Mouse (Mus musculus) G1E (cell line): ENCODE measurements around the gene Mrps2. TPM values are rescaled to one million over a fixed set of nuclear protein-coding genes. Genes with fewer than 3 reads are reported as not detected.
A peak's percentile ranks its signal among the peaks of the same experiment; 100 is the strongest.

Experiments
- ATAC-seq: 2 replicates; pipeline ENCODE4 v1.8.0; 2016; ENCODE audit warnings: mild to moderate bottlenecking; ENCODE audit not compliant: insufficient number of reproducible peaks, poor library complexity, low FRiP score, severe bottlenecking; ENCODE audit errors: extremely low read depth
- DNase-seq: peaks from one replicate; pipeline ENCODE4 v3.0.0; 2012; ENCODE audit warnings: low spot score
- H3K27me3 ChIP-seq: 2 replicates; pipeline ENCODE4 v1.6.1; 2012; ENCODE audit warnings: mild to moderate bottlenecking, low read length, inconsistent platforms; ENCODE audit not compliant: insufficient read depth
- H3K36me3 ChIP-seq: replicated peaks from 2 replicates; pipeline ENCODE3; 2012; ENCODE audit warnings: mild to moderate bottlenecking, inconsistent platforms
- H3K4me1 ChIP-seq: 2 replicates; pipeline ENCODE4 v1.6.1; 2012; ENCODE audit warnings: low read depth, low read length, inconsistent platforms, mixed read lengths; ENCODE audit not compliant: insufficient read depth
- H3K4me3 ChIP-seq: 2 replicates; pipeline ENCODE4 v1.5.1; 2012; ENCODE audit warnings: low read depth, mild to moderate bottlenecking, inconsistent platforms, low read length, moderate library complexity, mixed read lengths
- H3K9me3 ChIP-seq: replicated peaks from 2 replicates; pipeline ENCODE4 v1.6.1; 2012; ENCODE audit warnings: inconsistent platforms
- CTCF ChIP-seq: IDR thresholded peaks from 2 replicates; pipeline ENCODE4 v1.5.1; 2012; ENCODE audit warnings: low read depth, low read length, inconsistent platforms, mixed read lengths
- GATA1 ChIP-seq: IDR thresholded peaks from 2 replicates; pipeline ENCODE4 v1.6.1; 2012; ENCODE audit warnings: borderline replicate concordance, low read length, inconsistent platforms, mixed read lengths
- GATA2 ChIP-seq: IDR thresholded peaks from 2 replicates; pipeline ENCODE4 v1.6.1; 2012; ENCODE audit warnings: low read depth, low read length, inconsistent platforms, borderline replicate concordance
- POLR2AphosphoS5 ChIP-seq: IDR thresholded peaks from 2 replicates; pipeline ENCODE4 v1.6.1; 2012; ENCODE audit warnings: low read depth, low read length, inconsistent platforms; ENCODE audit not compliant: insufficient replicate concordance
- TAL1 ChIP-seq: conservative IDR thresholded peaks from 2 replicates; pipeline ENCODE4 v1.6.1; 2012; ENCODE audit warnings: low read depth, low read length, inconsistent platforms, mixed read lengths
- polyA plus RNA-seq: library from polyadenylated mRNA; stranded (reverse); fragments of >175 nt; gene quantifications from 2 replicates; pipeline ENCODE4 v1.2.3, GENCODE M21; 2012
- total RNA-seq, 2 experiments: library from RNA; stranded (forward) in 1 of 2; stranded (reverse) in 1 of 2; fragments of 200-1000 nt in 1 of 2; fragments of >200 nt in 1 of 2; fragmentation: Nextera tagmentation in 1 of 2; gene quantifications; 2 replicates each; pipeline ENCODE4 v1.2.3; 2014 to 2017

Mrps2 gene
- total RNA-seq (2014; fragmentation: Nextera tagmentation) (101 TPM in 2 replicates), total RNA-seq (2017) (30.3 and 33.4 TPM in 2 replicates), polyA plus RNA-seq (46.4 and 49.6 TPM in 2 replicates)

- peaks cover 13% of the 10 kb centered on the region for H3K9me3 ChIP-seq
- TF ChIP-seq POLR2AphosphoS5 (no peak), CTCF (peak; percentile 54), GATA1 (no peak), TAL1 (no peak), GATA2 (no peak)
Measured at GRCm38 (mm10) chr2:28467860-28468485, at the start of gene Mrps2. Gene Mrps2 (plus strand): TSS chr2:28468066.

GRCm38 (mm10) chr2:28419898-28420297 is 48.0 kb upstream of the Mrps2 start:
- Histone ChIP-seq H3K9me3 (no peaks in the 10 kb centered on the region), H3K36me3 (no peaks in the 10 kb centered on the region), H3K4me1 (no peaks in the 10 kb centered on the region; the same call in 1 of the 2 replicates), H3K4me3 (no peak overlapping the region), H3K27me3 (peaks cover 7% of the 10 kb centered on the region; the same call in 1 of the 2 replicates)
- DNase-seq (peak; percentile 45), ATAC-seq (no peak)
- TF ChIP-seq CTCF (peak; percentile 73), POLR2AphosphoS5 (no peak)

More at GRCm38 (mm10) chr2:28467860-28468485, at the start of gene Mrps2:
- H3K36me3 ChIP-seq: peaks cover 39% of the 10 kb centered on the region
- H3K27me3 ChIP-seq: peaks cover 24% of the 10 kb centered on the region
- H3K4me1 ChIP-seq: peaks cover 26% of the 10 kb centered on the region
- H3K4me3 ChIP-seq: peak within 1 kb of the TSS; percentile 94
- ATAC-seq (peak; percentile 54), DNase-seq (peak; percentile 87)

- Histone ChIP-seq H3K27me3 (peaks cover 11% of the 10 kb centered on the region), H3K36me3 (no peaks in the 10 kb centered on the region), H3K4me3 (no peak overlapping the region), H3K9me3 (no peaks in the 10 kb centered on the region), H3K4me1 (no peaks in the 10 kb centered on the region; the same call in 1 of the 2 replicates)
- TF ChIP-seq CTCF: peak; percentile 52
- no peak for TF ChIP-seq GATA2
- TF ChIP-seq TAL1: no peak
- ATAC-seq (no peak), DNase-seq (peak; percentile 20)
Measured at GRCm38 (mm10) chr2:28423167-28423566, 44.7 kb upstream of the Mrps2 start.

DNA sequence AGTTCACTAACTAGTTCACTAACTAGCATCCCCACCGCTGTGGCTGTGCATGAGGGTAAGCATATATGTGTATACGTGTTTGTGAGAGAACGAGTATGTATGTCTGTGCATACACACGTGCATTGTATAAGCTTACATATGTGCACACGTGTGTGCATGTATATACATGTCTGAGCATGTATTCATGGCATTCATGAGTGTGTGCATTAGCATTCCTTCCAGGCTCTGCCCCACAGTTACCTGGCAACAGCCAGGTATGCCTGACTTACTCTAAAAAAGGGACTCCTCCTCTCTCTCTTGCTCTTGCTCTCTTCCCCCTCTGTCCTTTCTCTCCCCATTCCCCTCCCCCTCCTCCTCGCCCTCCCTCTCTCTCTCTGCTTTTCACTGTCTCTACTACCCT is 40.6 kb upstream of the Mrps2 start:
- ATAC-seq: no peak
- H3K4me1 ChIP-seq: no peaks in the 10 kb centered on the region
- H3K27me3 ChIP-seq: peaks cover 11% of the 10 kb centered on the region
- peaks cover 6% of the 10 kb centered on the region for H3K9me3 ChIP-seq
- no peaks in the 10 kb centered on the region for H3K36me3 ChIP-seq
- H3K4me3 ChIP-seq: no peak overlapping the region
- TF ChIP-seq POLR2AphosphoS5: no peak
- no peak for TF ChIP-seq GATA2
- no peak for TF ChIP-seq CTCF
- TF ChIP-seq TAL1: no peak
- no peak for TF ChIP-seq GATA1
- DNase-seq: no peak

- Histone ChIP-seq H3K4me1 (no peaks in the 10 kb centered on the region), H3K36me3 (no peaks in the 10 kb centered on the region), H3K4me3 (no peak overlapping the region), H3K9me3 (peaks cover 6% of the 10 kb centered on the region), H3K27me3 (peaks cover 10% of the 10 kb centered on the region)
- TF ChIP-seq GATA2 (no peak), GATA1 (no peak), CTCF (no peak), TAL1 (no peak), POLR2AphosphoS5 (no peak)
- DNase-seq (no peak), ATAC-seq (no peak)
Measured at GRCm38 (mm10) chr2:28430846-28431245, 37.0 kb upstream of the Mrps2 start.

DNA sequence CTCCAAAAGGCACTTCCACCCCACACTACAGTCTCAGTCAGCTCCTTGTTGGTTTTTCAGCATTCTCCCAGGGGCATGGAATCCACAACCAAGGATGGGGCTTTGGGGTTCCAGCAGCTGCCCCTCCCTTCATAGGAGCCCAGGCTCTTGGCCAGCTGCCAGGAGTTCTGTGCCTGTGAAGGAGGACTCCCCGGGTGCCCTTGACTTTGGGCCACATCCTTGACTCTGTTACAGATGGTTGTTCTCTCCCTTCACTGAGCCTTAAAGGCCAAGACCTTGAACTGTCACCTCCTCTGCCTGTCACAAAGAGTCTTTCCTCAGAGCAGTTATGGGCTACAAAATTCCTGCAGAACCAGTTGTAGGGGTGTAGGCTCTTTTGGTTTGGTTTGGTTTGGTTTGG is 35.1 kb upstream of the Mrps2 start:
- TF ChIP-seq GATA1 (no peak), POLR2AphosphoS5 (no peak), GATA2 (no peak), TAL1 (no peak), CTCF (no peak)
- Histone ChIP-seq H3K4me3 (no peak overlapping the region), H3K36me3 (no peaks in the 10 kb centered on the region), H3K9me3 (peaks cover 9% of the 10 kb centered on the region), H3K4me1 (no peaks in the 10 kb centered on the region), H3K27me3 (peaks cover 10% of the 10 kb centered on the region)
- ATAC-seq (no peak), DNase-seq (no peak)

DNA sequence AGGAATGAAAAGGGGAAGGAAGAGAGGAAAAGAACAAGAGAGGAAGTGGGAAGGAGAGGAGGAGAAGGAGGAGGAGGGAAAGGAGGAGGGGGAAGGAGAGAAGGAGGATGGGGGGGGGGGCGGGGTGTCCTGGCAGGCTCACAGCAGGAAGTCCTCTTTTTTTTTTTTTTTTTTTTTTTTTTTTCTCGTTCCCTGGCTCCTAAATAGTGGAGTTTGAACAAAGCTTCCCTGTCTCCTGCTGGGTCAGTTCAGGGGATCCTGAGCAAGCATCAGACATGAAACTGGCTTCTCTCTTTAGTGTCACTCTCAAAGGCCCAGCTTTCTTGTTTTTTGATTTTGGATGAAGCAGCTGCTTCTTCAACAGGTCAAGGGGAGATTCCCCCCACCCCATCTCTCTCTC is 34.4 kb upstream of the Mrps2 start:
- Histone ChIP-seq H3K9me3 (peaks cover 9% of the 10 kb centered on the region), H3K4me1 (no peaks in the 10 kb centered on the region), H3K4me3 (no peak overlapping the region), H3K36me3 (no peaks in the 10 kb centered on the region), H3K27me3 (peaks cover 10% of the 10 kb centered on the region)
- ATAC-seq (no peak), DNase-seq (no peak)
- TF ChIP-seq GATA1 (no peak), GATA2 (no peak), TAL1 (no peak), POLR2AphosphoS5 (no peak), CTCF (no peak)
